Mouse (Mus musculus): Measurements from ENCODE around the gene Best3.

DNA sequence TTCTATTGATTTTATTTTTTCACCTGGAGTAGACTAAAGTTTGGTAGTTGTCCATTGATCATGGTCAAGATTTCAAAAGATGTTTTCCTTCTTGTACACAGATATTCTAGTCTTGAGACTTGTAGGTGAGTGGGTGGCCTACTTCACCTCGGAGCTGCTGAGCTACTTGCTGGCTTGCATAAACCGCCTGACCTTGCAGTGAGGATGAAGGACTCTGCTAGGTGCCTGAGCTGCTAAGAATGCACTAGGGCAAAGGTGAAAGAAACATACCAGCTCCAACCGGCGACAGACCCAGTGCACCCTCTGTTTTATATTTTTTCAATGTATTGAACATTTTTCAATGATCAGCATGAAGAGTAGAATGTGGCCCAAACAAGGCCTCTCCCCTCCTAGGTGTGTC, 5.8 kb upstream of the Best3 start:
- no peak for TF ChIP-seq CTCF (IDR thresholded peaks at IDR 0.05; ENCODE audit: low read depth, low read length)
- TF ChIP-seq POLR2A (IDR thresholded peaks at IDR 0.05; ENCODE audit: insufficient read depth, low read length) = no peak

All from ES-Bruce4 (cell line).